Mouse (Mus musculus) spleen, postnatal 36 days (tissue): ENCODE measurements around the gene Tbx2.

Experiments
- DNase-seq, 2 experiments: peaks; one replicate each; pipeline ENCODE4 v3.0.0; 2022; ENCODE audit warnings: low spot score in 2 of 2, mixed read lengths in 1 of 2

The Tbx2 gene

GRCm38 (mm10) chr11:85840031-85840802 is 7.9 kb downstream of the Tbx2 start:
- DNase-seq = no peak

GRCm38 (mm10) chr11:85840803-85841145 is 8.4 kb downstream of the Tbx2 start:
- no peak for DNase-seq

- DNase-seq = no peak
Observed at GRCm38 (mm10) chr11:85841211-85841681, 8.9 kb downstream of the Tbx2 start.

- peak; percentile 29 to 36 for DNase-seq
Observed at GRCm38 (mm10) chr11:85841980-85842379, 9.6 kb downstream of the Tbx2 start.

GRCm38 (mm10) chr11:85842596-85843346 is 10.4 kb downstream of the Tbx2 start:
- DNase-seq = no peak

- DNase-seq = peak; percentile 38 to 47
Observed at GRCm38 (mm10) chr11:85843347-85843692, 11.0 kb downstream of the Tbx2 start.

DNA sequence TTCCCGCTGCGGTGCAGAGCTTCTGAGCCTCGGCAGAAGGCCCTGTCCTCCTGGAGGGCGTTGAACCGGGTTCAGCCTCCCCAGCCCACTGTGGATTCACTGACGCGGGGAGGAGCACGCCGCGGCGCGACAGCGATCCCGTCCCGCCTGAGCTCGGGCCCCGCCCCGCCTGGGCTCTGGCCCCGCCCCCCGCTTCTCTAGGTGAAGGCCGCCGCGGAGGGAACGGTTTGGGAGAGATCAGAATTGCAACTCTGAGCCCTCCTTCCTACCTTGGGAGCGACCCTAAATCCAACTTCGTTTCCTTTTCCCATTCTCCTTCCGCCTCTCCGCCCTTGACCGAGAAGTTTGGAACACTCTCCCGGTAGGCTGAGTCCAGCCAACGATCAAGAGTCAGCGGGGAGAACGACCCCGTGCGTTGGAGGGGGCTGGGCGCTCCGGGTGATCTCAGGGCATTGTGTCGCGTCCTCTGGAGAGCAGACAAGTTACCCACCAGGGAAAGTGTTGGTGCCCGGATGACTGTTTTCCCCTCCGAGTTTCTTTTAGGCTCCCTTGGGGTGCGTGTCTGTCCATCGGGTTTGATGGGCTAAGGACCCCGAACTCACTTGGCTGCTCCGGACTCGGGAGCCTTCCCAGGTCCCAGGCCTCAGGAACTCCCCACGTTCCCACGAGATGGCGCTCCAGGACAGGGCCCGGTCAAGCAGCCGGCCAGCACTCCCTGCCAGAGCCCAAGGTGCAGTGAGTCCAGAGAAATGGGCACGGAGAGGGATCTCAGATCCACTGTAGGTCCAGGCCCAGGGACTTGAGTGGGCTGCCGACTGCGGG is 12.0 kb downstream of the Tbx2 start:
- DNase-seq = peak; percentile 42 to 56

DNA sequence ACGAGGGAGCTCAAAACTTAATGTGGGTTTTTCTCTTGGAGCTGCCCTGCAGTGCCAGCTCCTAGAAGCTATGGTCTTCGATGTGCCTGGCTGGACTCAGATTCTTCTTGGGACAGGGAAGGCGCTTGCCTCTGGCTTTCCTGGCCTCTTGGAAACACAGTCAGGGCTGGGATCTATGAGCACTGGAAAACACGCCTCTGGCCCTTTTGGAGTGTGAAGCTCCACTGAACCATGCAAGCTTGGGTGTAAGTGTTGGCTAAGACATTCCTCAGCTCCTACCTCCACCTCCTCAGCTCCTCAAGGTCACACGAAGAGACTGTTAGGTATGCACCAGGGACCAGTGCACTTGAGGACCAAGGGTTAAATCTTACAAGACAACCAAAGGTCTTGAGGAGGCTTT is 12.6 kb downstream of the Tbx2 start:
- no peak for DNase-seq

DNA sequence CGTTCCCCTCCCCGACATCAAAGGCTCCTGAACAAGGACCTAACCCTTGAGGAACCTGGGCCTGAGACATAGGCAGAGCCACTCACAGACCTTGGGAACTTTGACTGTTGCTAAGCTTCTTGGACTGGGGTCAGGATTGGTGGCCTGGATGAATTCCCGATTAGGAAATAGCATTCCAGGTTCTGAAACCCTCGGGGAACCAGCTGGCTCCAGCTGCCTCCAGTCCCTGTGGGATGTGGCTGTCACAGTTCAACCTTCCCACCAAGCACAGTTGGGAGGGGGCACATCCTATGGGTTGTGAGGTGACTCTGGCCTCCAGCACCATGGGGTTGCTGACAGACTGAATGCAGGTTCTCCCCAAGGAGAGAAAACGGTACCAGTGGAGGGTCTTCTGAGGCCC is 13.6 kb downstream of the Tbx2 start:
- no peak for DNase-seq

DNA sequence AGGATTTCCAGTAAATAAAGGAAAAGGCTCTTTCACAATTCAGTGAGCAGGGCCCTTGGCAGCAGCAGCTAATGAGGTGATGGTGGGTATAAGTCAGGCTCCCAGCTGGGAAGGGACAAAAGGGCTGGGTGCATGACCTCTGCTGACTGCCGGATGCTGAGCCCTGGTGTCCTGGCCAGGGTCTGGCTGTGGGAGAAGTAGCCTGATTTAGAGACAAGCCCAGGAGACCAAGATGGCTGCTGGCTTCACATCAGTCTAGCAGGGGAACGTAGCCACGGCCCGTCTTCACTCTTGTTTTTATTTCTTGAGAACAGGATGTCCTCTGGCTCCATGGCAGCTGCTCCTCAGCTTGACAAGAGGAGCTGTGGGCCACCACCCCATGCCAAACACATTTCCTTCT is 14.2 kb downstream of the Tbx2 start:
- no peak for DNase-seq

DNA sequence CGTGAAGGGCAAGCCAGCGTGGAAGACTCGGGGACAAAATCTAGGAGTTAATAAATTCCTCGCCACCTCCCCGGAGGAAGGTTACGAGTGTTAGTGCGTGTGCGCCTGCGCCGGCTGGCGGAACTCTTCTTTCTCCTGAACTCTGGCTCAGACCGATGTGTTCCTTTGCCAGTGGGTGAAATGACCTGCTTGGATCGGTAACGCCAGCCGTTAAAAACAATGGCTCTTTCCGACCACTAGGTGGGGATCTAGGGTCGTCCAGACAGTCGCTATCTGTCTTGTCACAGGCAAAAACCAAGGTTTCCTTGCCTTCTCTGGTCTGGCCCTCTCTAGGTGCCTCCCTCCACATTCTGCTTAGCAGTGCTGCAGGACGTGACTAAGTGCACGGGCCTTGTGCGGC is 16.7 kb downstream of the Tbx2 start:
- DNase-seq = peak; percentile 34 to 38

GRCm38 (mm10) chr11:85850233-85850632 is 17.9 kb downstream of the Tbx2 start, which contains the start of gene Gm11444:
Gene Gm11444 (minus strand): TSS chr11:85850333.
- no peak for DNase-seq

DNA sequence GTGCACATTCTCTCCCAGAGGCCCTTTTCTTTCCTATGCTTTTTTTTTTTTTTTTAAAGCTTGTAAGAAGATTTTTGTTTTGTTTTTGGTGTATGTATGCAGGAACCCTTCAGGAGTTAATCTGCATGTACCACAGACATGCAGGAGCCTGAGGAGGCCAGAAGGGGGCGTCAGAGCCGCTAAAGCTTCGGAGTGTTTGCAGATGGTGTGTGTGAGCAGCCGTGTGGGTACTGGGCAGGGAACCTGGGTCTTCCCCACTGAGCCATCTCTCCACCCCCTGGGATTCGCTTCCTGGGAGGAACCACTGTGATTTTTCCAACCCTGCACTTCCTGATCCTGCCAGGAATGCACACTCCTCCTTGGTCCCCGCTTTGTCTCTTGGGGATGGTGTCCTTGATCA is 18.4 kb downstream of the Tbx2 start:
- no peak for DNase-seq

GRCm38 (mm10) chr11:85857997-85858698 is 25.8 kb downstream of the Tbx2 start:
- no peak for DNase-seq

DNA sequence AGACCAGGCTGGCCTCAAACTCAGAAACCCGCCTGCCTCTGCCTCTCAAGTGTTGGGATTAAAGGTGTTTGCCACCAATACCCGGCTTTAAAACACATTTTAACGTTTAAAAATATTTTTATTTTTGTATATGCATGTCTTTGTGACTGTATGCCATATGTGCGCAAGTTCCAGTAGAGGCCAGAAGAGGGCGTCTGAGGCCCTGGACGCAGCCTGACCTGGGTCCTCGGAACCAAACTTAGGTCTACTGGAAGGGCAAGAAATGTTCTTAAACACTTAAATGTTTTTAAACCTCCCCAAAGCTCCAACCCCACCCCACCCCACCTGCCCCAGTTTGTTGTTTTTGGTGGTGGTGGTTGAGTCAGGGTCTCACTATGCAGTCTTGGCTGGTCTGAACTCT is 32.0 kb downstream of the Tbx2 start:
- DNase-seq = no peak

DNA sequence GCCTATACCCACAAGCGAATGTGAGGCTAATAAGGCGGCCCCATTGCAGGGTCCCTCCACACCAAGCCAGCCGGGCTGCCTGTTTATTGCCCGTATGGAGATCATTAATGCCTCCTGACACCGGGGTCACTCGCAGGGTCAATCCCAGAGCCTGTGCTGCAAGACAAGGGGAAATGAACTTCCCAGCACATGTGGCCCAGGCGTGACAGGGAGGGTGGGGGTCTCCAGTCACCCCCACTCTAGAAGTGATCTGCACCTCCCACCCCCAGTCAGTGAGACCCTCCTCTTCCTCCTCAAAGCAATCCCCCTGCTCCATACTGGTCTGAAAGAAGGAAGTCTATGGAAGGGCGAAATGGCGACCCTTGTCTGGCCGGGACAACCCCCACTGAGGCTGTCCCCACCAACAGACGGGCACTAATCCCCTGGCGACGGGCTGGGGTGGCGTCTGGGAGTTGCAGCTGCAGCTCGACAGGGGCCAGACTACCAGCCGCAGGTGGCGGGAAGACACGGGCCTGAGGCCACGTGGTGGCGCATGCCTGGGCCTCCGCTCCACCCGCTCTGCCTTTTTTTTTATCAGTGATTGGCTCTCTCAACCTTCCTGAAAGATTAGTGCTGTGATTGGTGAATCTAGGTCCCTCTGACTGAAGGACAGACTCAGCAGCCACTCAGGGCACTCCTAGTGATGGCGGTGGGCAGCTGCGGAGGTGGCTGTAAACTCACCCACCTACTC is 43.9 kb downstream of the Tbx2 start:
- DNase-seq = no peak

DNA sequence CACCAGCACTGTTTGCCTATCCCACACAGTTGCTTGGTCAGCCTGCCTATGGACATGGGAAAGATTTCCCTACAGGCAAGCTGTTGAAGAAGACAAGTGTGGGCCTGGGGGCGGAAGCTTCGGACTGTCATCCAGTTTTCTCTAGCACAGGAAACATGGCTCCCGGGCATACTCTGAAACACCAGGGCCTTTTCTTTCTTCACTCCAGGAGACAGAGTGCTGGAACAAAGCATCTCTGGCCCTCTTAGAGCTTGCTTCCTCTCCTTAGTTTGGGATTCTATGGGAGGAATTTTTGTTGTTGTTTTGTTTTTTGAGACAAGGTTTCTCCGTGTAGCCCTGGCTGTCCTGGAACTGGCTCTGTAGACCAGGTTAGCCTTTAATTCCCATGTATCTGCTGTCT is 52.1 kb downstream of the Tbx2 start:
- DNase-seq = no peak

DNA sequence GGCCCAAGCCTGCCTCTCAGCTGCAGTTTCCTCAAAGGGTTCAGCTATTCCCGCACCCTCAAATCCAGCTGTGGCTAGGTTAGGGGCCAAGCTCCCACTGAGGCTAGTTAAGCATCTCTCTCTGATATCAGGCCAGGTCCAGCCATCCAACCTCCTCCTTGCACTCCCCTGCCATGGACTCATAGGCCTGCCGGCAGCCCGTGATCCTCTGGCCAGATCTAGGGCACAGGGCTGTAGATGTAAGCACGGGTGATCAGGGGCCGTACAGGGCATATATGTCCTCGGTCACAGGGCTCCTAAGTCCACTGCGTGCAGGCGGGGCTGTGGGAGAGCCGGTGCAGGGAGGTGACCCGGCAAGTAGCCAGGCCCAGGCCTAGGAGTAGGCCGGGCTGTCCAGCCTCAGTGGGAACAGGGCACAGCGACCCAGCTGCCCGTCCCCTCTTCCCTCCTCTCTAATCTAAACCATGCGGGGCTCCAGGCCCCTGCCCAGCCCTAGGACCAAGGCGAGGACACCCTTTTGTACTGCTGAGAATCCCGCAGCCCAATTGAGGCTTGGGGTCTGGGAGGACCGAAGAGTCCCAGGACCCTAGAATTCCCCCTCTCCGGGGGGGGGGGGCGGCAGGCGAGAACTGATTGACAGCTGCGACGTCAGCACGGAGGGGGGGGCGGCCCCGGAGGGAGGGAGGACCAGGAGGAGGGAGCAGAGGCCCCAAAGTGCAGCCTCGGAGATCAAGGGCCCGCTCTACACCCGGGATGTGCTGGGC is 53.5 kb downstream of the Tbx2 start, which contains the start of gene Tbx4:
Gene Tbx4, plus strand, starts transcription at position 758 of the 764 bp plus-strand sequence.
- no peak for DNase-seq

GRCm38 (mm10) chr11:85886429-85886785 is 54.1 kb downstream of the Tbx2 start:
- DNase-seq = no peak

DNA sequence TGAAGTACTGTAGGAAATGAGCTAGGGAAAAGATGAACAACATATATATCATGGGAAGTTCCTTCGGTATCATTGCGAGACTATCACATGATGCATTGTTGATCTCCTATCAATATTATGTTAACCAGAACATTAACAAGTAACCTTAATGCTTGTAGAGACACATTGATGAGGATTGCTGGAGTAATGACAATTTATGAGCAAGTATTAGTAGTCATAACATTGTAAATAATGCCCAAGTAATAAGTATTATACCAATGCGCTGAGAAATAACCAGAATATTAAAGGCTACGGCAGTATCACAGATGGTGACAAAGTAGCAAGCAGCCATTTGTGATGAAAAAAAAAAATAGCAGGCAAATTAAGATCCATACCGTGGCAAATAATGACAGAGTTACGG is 54.9 kb downstream of the Tbx2 start:
- no peak for DNase-seq
